Mouse (Mus musculus): ENCODE measurements around the gene Ergic3.

Ergic3 gene

GRCm38 (mm10) chr2:156066126-156066525, 58.3 kb downstream of the Ergic3 start:
- DNase-seq (ENCODE audit: low spot score in 2 of 2): no peak

Measured in spleen, postnatal 4 days (tissue).